Mouse (Mus musculus) heart, embryonic 10.5 days (tissue): ENCODE measurements around the gene Pde4dip. TPM values are rescaled to one million over a fixed set of nuclear protein-coding genes. Genes with fewer than 3 reads are reported as not detected.

Experiments
- DNase-seq: peaks from one replicate; pipeline ENCODE4 v3.0.0-alpha.2; 2017; ENCODE audit warnings: low spot score
- H3K27ac ChIP-seq: fragments of 300-500 bp; sonication (generic); 2 replicates; pipeline ENCODE4 v1.5.1; 2016; ENCODE audit warnings: mild to moderate bottlenecking
- H3K27me3 ChIP-seq: fragments of 300-500 bp; sonication (generic); 2 replicates; pipeline ENCODE4 v1.6.1; 2016; ENCODE audit warnings: mild to moderate bottlenecking; ENCODE audit not compliant: poor library complexity, insufficient read depth, severe bottlenecking
- H3K36me3 ChIP-seq: fragments of 300-500 bp; sonication (generic); 2 replicates; pipeline ENCODE4 v1.6.1; 2016; ENCODE audit warnings: mild to moderate bottlenecking, moderate library complexity
- H3K4me1 ChIP-seq: fragments of 300-500 bp; sonication (generic); 2 replicates; pipeline ENCODE4 v1.6.1; 2016; ENCODE audit warnings: mild to moderate bottlenecking
- H3K4me3 ChIP-seq: fragments of 300-500 bp; sonication (generic); 2 replicates; pipeline ENCODE4 v1.5.1; 2016; ENCODE audit warnings: mild to moderate bottlenecking, moderate library complexity
- H3K9me3 ChIP-seq: fragments of 300-500 bp; sonication (generic); 2 replicates; pipeline ENCODE4 v1.6.1; 2016; ENCODE audit warnings: mild to moderate bottlenecking, moderate library complexity
- WGBS: fragments of 180-500 bp; shearing (Covaris S2); methylation state at CpG from one replicate; pipeline ENCODE4 v1.1.7; 2016; 5-methylcytosine and 5-hydroxymethylcytosine counted together
- polyA plus RNA-seq: library from polyadenylated mRNA; unstranded; fragments of >200 nt; fragmentation: Nextera tagmentation; extraction: Ambion mirVana; gene quantifications from 2 replicates; pipeline ENCODE4 v1.2.1, GENCODE M21; 2016

Pde4dip gene
- polyA plus RNA-seq: 42.0 and 84.8 TPM in 2 replicates

DNA sequence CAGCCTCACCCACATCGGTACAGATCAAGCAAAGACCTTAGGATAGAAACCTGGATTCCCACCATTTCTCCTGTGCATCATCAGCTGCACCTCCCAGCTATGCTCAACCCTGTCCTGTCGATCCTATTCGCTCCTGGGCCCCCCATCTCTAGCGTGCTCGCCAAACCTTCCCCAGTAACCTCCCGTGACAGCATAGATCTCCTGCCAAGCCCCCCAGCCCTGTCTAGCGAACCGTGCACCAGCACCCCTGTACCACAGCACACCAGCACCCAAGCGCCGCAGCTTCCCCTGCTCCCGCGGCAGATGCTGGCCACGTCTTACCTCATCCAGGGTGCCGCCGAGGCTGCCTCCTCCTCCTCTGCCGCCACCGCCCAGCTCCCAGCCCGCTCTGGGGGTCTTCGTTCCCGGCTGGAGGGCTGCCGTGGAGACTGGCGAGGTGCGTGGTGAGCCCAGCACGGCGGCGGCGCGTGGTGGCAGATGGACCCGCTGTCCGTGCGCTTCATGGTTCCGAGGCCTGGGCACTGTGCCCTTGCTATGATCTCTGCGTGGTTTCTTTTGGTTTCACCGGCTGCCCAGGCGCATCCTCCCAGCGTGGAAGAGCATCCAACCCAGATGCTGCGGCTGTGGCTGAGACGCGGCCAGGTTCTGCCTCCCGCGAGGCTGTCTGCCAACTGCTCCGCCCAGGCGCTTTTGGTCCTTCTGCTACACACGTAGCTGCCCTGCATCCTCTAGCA, at the start of gene Pde4dip:
Gene Pde4dip, minus strand, starts transcription at position 540 of the 734 bp plus-strand sequence.
- DNase-seq: no peak
- Histone ChIP-seq H3K36me3 (no peaks in the 10 kb centered on the region), H3K4me3 (peak within 1 kb of the TSS; percentile 68), H3K27ac (peak within 1 kb of the TSS; percentile 47), H3K9me3 (no peaks in the 10 kb centered on the region), H3K4me1 (peaks cover 11% of the 10 kb centered on the region), H3K27me3 (peaks cover 52% of the 10 kb centered on the region)
- WGBS: 3% methylated on average over 44 of the region's 44 CpGs

DNA sequence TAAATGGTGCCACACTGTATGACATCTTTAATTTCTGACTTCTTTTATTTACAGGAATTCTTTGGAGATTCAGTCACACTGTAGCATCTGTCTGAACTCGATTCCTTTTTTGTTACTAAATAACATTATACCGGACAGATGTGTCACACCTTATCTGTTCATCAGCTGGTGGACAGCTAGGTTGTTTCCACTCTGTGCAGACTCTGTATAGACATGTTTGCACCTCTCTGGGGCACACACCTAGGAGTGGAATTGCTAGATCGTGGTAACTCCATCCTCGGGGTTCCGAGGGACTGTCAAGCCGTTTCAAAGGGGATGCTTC, 49.4 kb upstream of the Pde4dip start:
- H3K36me3 ChIP-seq: no peaks in the 10 kb centered on the region
- H3K27me3 ChIP-seq: no peaks in the 10 kb centered on the region; the same call in 1 of the 2 replicates
- no peaks in the 10 kb centered on the region for H3K9me3 ChIP-seq
- DNase-seq: no peak
- no peak overlapping the region for H3K4me3 ChIP-seq
- no peak overlapping the region for H3K27ac ChIP-seq
- 82% methylated on average over 6 of the region's 6 CpGs for whole genome bisulfite sequencing
- H3K4me1 ChIP-seq: peaks cover 52% of the 10 kb centered on the region

GRCm38 (mm10) chr3:97937068-97937944, 48.8 kb upstream of the Pde4dip start:
- Histone ChIP-seq H3K9me3 (no peaks in the 10 kb centered on the region), H3K4me1 (peaks cover 52% of the 10 kb centered on the region), H3K27me3 (no peaks in the 10 kb centered on the region; the same call in 1 of the 2 replicates), H3K4me3 (no peak overlapping the region), H3K27ac (no peak overlapping the region), H3K36me3 (no peaks in the 10 kb centered on the region)
- no peak for DNase-seq
- WGBS: 60% methylated on average over 17 of the region's 17 CpGs

DNA sequence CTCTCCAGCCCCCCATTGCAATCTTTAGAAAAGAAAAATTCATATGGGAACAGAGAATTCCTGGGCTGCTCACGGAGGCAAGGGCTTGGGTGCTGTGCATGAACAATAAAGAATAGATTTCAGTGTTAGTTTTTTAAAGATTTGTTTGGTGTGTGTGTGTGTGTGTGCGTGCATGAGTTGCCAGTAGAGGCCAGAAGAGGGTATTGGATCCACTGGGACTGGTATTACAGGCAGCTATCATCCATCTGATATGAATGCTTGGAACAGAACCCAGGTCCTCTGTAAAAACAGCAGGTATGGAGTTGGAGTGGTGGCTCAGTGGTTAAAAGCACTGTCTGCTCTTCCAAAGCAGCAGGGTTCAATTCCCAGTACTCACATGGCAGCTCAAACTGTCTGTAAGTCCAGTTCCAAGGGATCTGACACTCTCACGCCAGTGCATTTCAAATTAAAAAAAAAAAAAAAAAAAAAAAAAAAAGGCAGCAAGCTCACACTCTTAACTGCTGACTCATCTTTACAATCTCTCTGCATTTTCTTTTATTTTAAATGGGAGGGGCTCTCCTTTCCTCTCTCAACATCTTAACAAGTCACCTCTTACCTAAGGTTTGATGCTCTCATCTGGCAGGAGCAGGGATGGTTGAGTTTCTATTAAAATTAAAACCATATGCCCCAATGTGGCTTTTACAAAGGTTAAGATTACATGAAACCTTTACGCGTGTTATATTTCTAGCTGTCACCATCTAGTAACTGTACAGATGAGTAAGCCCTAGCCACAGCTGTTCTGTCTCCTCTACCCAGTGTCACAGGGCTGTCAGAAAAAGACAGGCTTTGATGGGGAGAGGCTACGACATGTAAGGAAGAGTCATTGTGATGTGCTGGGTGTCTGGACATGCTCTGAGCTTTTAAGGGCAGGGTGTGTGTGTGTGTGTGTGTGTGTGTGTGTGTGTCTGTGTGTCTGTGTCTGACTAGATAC, 46.1 kb upstream of the Pde4dip start:
- DNase-seq: no peak
- Histone ChIP-seq H3K36me3 (no peaks in the 10 kb centered on the region), H3K27ac (no peak overlapping the region), H3K27me3 (peaks cover 5% of the 10 kb centered on the region; the same call in 1 of the 2 replicates), H3K4me1 (peaks cover 35% of the 10 kb centered on the region), H3K9me3 (no peaks in the 10 kb centered on the region), H3K4me3 (no peak overlapping the region)
- WGBS: 75% methylated on average over 6 of the region's 6 CpGs

GRCm38 (mm10) chr3:97933811-97934210, 45.3 kb upstream of the Pde4dip start:
- peaks cover 30% of the 10 kb centered on the region for H3K4me1 ChIP-seq

DNA sequence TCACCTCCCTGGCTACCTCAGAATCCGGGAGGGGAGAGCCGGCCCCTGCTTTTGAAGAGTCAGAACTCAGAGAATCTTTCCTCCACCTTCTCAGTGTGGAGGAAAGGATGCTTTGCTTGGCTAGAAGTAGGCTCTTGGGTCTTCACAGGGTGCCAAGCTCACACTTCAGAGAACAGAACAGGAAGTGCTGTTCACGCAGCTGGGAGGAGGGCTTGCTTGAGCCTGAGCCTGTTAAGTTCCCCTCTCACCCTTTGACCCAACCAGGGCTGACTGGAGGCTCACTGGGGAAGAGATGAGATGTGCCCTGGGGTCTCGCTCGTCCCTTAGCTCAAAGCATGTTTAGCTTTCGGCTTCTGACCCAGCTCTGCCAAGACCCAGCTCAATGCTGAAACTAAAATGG, 44.7 kb upstream of the Pde4dip start:
- Histone ChIP-seq H3K36me3 (no peaks in the 10 kb centered on the region), H3K27ac (peak overlapping the region; percentile 24; the same call in 1 of the 2 replicates), H3K9me3 (no peaks in the 10 kb centered on the region), H3K4me3 (0 out of 2 replicates have a peak overlapping the region, but pooled peaks have one; percentile 16), H3K27me3 (peaks cover 5% of the 10 kb centered on the region; the same call in 1 of the 2 replicates), H3K4me1 (peaks cover 30% of the 10 kb centered on the region)
- no peak for DNase-seq
- WGBS: 23% methylated on average over 6 of the region's 6 CpGs

More at GRCm38 (mm10) chr3:97933811-97934210, 45.3 kb upstream of the Pde4dip start:
- H3K36me3 ChIP-seq: no peaks in the 10 kb centered on the region
- H3K9me3 ChIP-seq: no peaks in the 10 kb centered on the region
- H3K27me3 ChIP-seq: peaks cover 5% of the 10 kb centered on the region; the same call in 1 of the 2 replicates
- H3K27ac ChIP-seq: no peak overlapping the region
- 79% methylated on average over 5 of the region's 5 CpGs for WGBS
- no peak for DNase-seq
- no peak overlapping the region for H3K4me3 ChIP-seq

DNA sequence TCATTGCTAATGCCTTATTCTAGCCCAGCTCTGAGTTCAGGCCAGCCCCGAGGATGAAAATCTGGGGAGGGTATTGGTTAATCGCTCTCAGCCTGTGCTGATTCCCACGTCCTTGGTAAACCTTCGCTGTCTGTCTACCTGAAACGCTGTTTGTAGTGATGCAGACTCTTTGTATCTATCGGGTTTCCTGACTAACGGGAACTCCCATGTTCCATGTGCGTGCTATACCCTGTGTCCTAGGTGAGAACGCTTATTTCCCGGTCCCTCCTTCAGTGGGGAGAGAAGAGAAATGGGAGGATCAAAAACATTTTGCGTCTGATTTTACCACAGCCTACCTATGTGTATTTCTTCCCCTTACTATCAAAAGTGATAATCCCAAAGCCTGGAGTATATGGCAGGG, 44.3 kb upstream of the Pde4dip start:
- peaks cover 30% of the 10 kb centered on the region for H3K4me1 ChIP-seq
- no peaks in the 10 kb centered on the region for H3K9me3 ChIP-seq
- no peak overlapping the region for H3K27ac ChIP-seq
- WGBS: 41% methylated on average over 11 of the region's 11 CpGs
- H3K27me3 ChIP-seq: peaks cover 5% of the 10 kb centered on the region; the same call in 1 of the 2 replicates
- 0 out of 2 replicates have a peak overlapping the region, but pooled peaks have one; percentile 16 for H3K4me3 ChIP-seq
- DNase-seq: no peak
- H3K36me3 ChIP-seq: no peaks in the 10 kb centered on the region

DNA sequence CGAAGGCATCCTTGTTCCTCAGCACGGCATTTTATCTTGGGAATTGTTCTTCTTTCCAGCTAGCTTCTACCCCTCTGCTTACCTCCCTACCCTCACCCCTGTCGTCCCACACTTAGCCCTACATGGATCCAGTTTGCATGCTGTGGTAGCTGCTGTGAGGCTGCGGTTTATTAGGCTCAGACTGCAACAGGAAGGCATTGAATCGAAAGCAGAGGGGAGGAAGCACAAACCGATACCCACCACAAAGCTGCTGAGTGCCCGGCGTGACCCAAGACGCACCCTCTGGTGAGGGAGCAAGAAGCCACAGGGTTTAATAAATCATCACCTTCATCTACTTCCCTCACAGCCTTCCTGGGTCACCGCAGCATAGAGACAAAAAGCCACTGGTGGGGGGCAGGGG, 43.6 kb upstream of the Pde4dip start:
- Histone ChIP-seq H3K36me3 (no peaks in the 10 kb centered on the region), H3K27ac (peak overlapping the region; percentile 69), H3K9me3 (no peaks in the 10 kb centered on the region), H3K4me3 (peak overlapping the region; percentile 33; the same call in 1 of the 2 replicates), H3K27me3 (peaks cover 5% of the 10 kb centered on the region; the same call in 1 of the 2 replicates), H3K4me1 (peaks cover 26% of the 10 kb centered on the region)
- WGBS: 22% methylated on average over 10 of the region's 10 CpGs
- DNase-seq: no peak

DNA sequence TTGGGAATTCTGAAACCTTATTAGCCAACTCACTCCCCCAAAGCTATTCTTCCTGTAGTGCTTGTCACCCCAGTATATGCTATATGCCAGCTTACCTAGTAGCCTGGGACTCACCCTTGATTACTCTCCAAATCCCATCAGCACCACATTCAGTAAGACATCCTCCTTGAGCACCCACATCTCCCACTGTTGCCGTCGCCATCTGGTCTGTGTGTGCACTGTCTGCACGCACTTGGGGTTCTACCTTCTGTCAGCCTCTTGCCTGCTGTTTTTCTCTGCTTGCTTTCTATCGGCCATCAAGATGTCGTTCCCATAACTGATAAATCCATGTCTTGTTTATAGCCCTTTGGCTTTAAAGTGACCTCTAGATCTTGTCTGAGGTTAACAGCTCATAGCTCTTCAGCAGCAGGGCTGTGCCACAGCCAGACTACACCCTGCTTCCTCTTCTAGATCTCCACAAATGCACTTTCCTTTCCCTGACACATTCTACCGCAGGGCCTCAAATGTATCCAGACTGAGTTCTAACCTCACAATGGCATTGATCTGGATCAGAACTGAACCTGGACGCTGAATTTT, 42.9 kb upstream of the Pde4dip start:
- DNase-seq: no peak
- Histone ChIP-seq H3K36me3 (no peaks in the 10 kb centered on the region), H3K4me3 (no peak overlapping the region), H3K27ac (no peak overlapping the region), H3K9me3 (no peaks in the 10 kb centered on the region), H3K4me1 (peaks cover 19% of the 10 kb centered on the region), H3K27me3 (peaks cover 5% of the 10 kb centered on the region; the same call in 1 of the 2 replicates)
- WGBS: 70% methylated on average over 7 of the region's 7 CpGs

- no peak for DNase-seq
- 61% methylated on average over 8 of the region's 8 CpGs for WGBS
- Histone ChIP-seq H3K4me1 (peaks cover 19% of the 10 kb centered on the region), H3K27ac (no peak overlapping the region), H3K27me3 (peaks cover 5% of the 10 kb centered on the region; the same call in 1 of the 2 replicates), H3K4me3 (no peak overlapping the region), H3K36me3 (no peaks in the 10 kb centered on the region), H3K9me3 (no peaks in the 10 kb centered on the region)
Measured at GRCm38 (mm10) chr3:97930787-97931158, 42.3 kb upstream of the Pde4dip start.

DNA sequence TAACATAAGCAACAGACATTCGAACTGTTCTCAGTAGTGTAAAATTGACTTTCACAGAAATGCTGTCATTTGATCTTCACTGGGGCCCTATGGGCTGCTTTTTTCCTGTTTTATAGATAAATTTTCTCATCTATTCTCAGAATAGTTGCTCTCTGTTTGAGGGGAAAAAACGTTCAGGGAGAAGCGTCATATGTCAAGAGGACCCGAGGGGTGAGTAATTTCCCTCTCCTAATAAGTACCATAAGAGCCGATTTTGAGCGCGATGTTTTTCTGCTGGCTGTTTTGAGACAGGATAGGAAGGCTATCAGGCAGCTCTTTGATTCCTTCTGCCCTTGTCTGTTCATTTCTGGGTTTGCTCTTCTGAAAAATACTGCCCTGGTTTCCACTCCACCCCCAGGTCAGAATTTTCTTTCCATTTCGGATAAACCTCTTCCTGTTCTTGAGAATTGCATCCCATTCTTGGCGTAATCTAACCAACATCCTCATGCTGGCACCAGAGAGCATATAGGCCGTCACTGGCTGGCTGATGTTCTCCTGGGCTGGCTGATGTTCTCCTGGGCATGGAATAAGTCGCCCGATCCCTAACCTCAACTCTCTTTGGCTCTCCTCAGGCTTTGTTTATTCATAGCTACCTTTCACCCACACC, 41.8 kb upstream of the Pde4dip start:
- Histone ChIP-seq H3K36me3 (no peaks in the 10 kb centered on the region), H3K9me3 (no peaks in the 10 kb centered on the region), H3K4me3 (no peak overlapping the region), H3K27me3 (peaks cover 5% of the 10 kb centered on the region; the same call in 1 of the 2 replicates), H3K27ac (no peak overlapping the region), H3K4me1 (peaks cover 19% of the 10 kb centered on the region)
- no peak for DNase-seq
- WGBS: 52% methylated on average over 12 of the region's 12 CpGs
